Mouse (Mus musculus): ENCODE results near the gene Acvr2b.

GRCm38 (mm10) chr9:119390214-119390613 lies 11.7 kb upstream of the Acvr2b start:
- no peak for TF ChIP-seq CTCF (IDR thresholded peaks at IDR 0.05; ENCODE audit: extremely low read depth, insufficient read length, insufficient replicate concordance, low read depth, low read length)
- no peak for TF ChIP-seq POLR2A (IDR thresholded peaks at IDR 0.05; ENCODE audit: low read depth, low read length)

Data from small intestine, adult 2 months (tissue).